Mouse (Mus musculus) CH12.LX (cell line): ENCODE measurements around the gene Ezr. TPM values are rescaled to one million over a fixed set of nuclear protein-coding genes. Genes with fewer than 3 reads are reported as not detected.

Experiments used
- DNase-seq: peaks from one replicate; pipeline ENCODE4 v3.0.0-alpha.2; 2013; ENCODE audit errors: extremely low read depth
- H3K27ac ChIP-seq: 2 replicates; pipeline ENCODE4 v1.5.1; 2012; ENCODE audit warnings: low read depth, mild to moderate bottlenecking, control low read depth, moderate library complexity; ENCODE audit not compliant: insufficient read depth
- H3K27me3 ChIP-seq: replicated peaks from 2 replicates; pipeline ENCODE3; 2012; ENCODE audit warnings: inconsistent platforms
- H3K36me3 ChIP-seq, 2 experiments: replicated peaks in 1 of 2; 2 replicates each; pipeline versions ENCODE3 to v1.6.1; 2012; ENCODE audit warnings: inconsistent platforms in 1 of 2, low read length in 1 of 2, mild to moderate bottlenecking in 1 of 2, mixed read lengths in 1 of 2, moderate library complexity in 1 of 2; ENCODE audit not compliant: control insufficient read depth in 1 of 2, insufficient read depth in 1 of 2
- H3K4me1 ChIP-seq, 2 experiments: 2 replicates each; pipeline ENCODE4 v1.6.1; 2012; ENCODE audit warnings: inconsistent platforms in 1 of 2, moderate library complexity in 1 of 2; ENCODE audit not compliant: insufficient read depth in 2 of 2, control insufficient read depth in 1 of 2
- H3K4me2 ChIP-seq: 2 replicates; pipeline ENCODE4 v1.6.1; 2012; ENCODE audit warnings: low read depth, mild to moderate bottlenecking, control low read depth; ENCODE audit not compliant: poor library complexity, insufficient read depth, severe bottlenecking
- H3K4me3 ChIP-seq, 3 experiments: fragments of 150-350 bp in 1 of 3; sonication (generic) in 1 of 3; replicated peaks in 1 of 3; 2 replicates each; pipeline versions ENCODE3 to v1.5.1; 2011 to 2012; ENCODE audit warnings: low read depth in 2 of 3, low read length in 2 of 3, mild to moderate bottlenecking in 2 of 3, moderate library complexity in 2 of 3, control low read depth in 1 of 3, improper control_type of control experiment in 1 of 3, inconsistent platforms in 1 of 3, mixed read lengths in 1 of 3; ENCODE audit not compliant: poor library complexity in 1 of 3
- H3K79me2 ChIP-seq: replicated peaks from 2 replicates; pipeline ENCODE4 v1.6.1; 2012; ENCODE audit warnings: mild to moderate bottlenecking, moderate library complexity; ENCODE audit not compliant: control insufficient read depth, poor library complexity, insufficient read depth, severe bottlenecking; ENCODE audit errors: extremely low read depth
- H3K9ac ChIP-seq: 2 replicates; pipeline ENCODE4 v1.6.1; 2012; ENCODE audit warnings: low read depth, mild to moderate bottlenecking, control low read depth, moderate library complexity; ENCODE audit not compliant: insufficient read depth
- H3K9me3 ChIP-seq: replicated peaks from 2 replicates; pipeline ENCODE3; 2012; ENCODE audit warnings: low read length, inconsistent platforms, mixed read lengths
- BHLHE40 ChIP-seq: IDR thresholded peaks from 2 replicates; pipeline ENCODE4 v1.6.1; 2011; ENCODE audit warnings: mild to moderate bottlenecking, low read depth, low read length, improper control_type of control experiment
- CHD1 ChIP-seq: IDR thresholded peaks from 2 replicates; pipeline ENCODE4 v1.6.1; 2012; ENCODE audit warnings: low read depth, low read length, improper control_type of control experiment, inconsistent platforms
- CHD2 ChIP-seq: IDR thresholded peaks from 2 replicates; pipeline ENCODE4 v1.6.1; 2011; ENCODE audit warnings: low read length, improper control_type of control experiment
- CTCF ChIP-seq, 2 experiments: IDR thresholded peaks in 1 of 2; conservative IDR thresholded peaks in 1 of 2; 2 replicates each; pipeline ENCODE4 v1.5.1; 2011 to 2012; ENCODE audit warnings: low read depth in 2 of 2, low read length in 2 of 2, improper control_type of control experiment in 1 of 2, inconsistent platforms in 1 of 2, mild to moderate bottlenecking in 1 of 2, moderate library complexity in 1 of 2
- E2F4 ChIP-seq: IDR thresholded peaks from 2 replicates; pipeline ENCODE4 v1.6.1; 2011; ENCODE audit warnings: low read depth, low read length, improper control_type of control experiment; ENCODE audit not compliant: insufficient replicate concordance
- ELF1 ChIP-seq: IDR thresholded peaks from 2 replicates; pipeline ENCODE4 v1.6.1; 2014; ENCODE audit warnings: low read depth, mild to moderate bottlenecking, inconsistent platforms, low read length, improper control_type of control experiment
- ETS1 ChIP-seq: conservative IDR thresholded peaks from 2 replicates; pipeline ENCODE4 v1.6.1; 2012; ENCODE audit warnings: low read depth, mild to moderate bottlenecking, inconsistent platforms, low read length, improper control_type of control experiment, moderate library complexity
- GABPA ChIP-seq: IDR thresholded peaks from 2 replicates; pipeline ENCODE4 v1.6.1; 2012; ENCODE audit warnings: low read depth, low read length, improper control_type of control experiment, inconsistent platforms; ENCODE audit not compliant: insufficient replicate concordance
- HCFC1 ChIP-seq: IDR thresholded peaks from 2 replicates; pipeline ENCODE4 v1.6.1; 2012; ENCODE audit warnings: low read depth, mild to moderate bottlenecking, inconsistent platforms, low read length, improper control_type of control experiment
- IRF4 ChIP-seq: IDR thresholded peaks from 2 replicates; pipeline ENCODE4 v1.6.1; 2014; ENCODE audit warnings: low read depth, mild to moderate bottlenecking, inconsistent platforms, low read length, improper control_type of control experiment
- JUN ChIP-seq: IDR thresholded peaks from 2 replicates; pipeline ENCODE4 v1.6.1; 2011; ENCODE audit warnings: low read depth, mild to moderate bottlenecking, low read length, improper control_type of control experiment, moderate library complexity; ENCODE audit not compliant: insufficient read depth
- JUND ChIP-seq: conservative IDR thresholded peaks from 2 replicates; pipeline ENCODE4 v1.6.1; 2011; ENCODE audit warnings: low read depth, low read length, improper control_type of control experiment
- KAT2A ChIP-seq: IDR thresholded peaks from 2 replicates; pipeline ENCODE4 v1.6.1; 2012; ENCODE audit warnings: low read length, improper control_type of control experiment, inconsistent platforms; ENCODE audit not compliant: insufficient replicate concordance
- MAFK ChIP-seq: IDR thresholded peaks from 2 replicates; pipeline ENCODE4 v1.6.1; 2011; ENCODE audit warnings: low read length, improper control_type of control experiment; ENCODE audit not compliant: insufficient replicate concordance
- MAX ChIP-seq: IDR thresholded peaks from 2 replicates; pipeline ENCODE4 v1.6.1; 2011; ENCODE audit warnings: low read length, improper control_type of control experiment
- MXI1 ChIP-seq: IDR thresholded peaks from 2 replicates; pipeline ENCODE4 v1.6.1; 2011; ENCODE audit warnings: mild to moderate bottlenecking, low read depth, low read length, improper control_type of control experiment
- MYC ChIP-seq: IDR thresholded peaks from 2 replicates; pipeline ENCODE4 v1.6.1; 2011; ENCODE audit warnings: low read depth, mild to moderate bottlenecking, improper control_type of control experiment, low read length
- NELFE ChIP-seq: IDR thresholded peaks from 2 replicates; pipeline ENCODE4 v1.6.1; 2011; ENCODE audit warnings: low read depth, low read length, improper control_type of control experiment
- NRF1 ChIP-seq: IDR thresholded peaks from 2 replicates; pipeline ENCODE4 v1.6.1; 2014; ENCODE audit warnings: low read depth, mild to moderate bottlenecking, inconsistent platforms, low read length, improper control_type of control experiment, moderate library complexity
- POLR2A ChIP-seq: IDR thresholded peaks from 2 replicates; pipeline ENCODE4 v1.6.1; 2011; ENCODE audit warnings: low read depth, mild to moderate bottlenecking, improper control_type of control experiment, low read length
- POLR2AphosphoS2 ChIP-seq: IDR thresholded peaks from 2 replicates; pipeline ENCODE4 v1.6.1; 2011; ENCODE audit warnings: low read depth, low read length, improper control_type of control experiment
- RAD21 ChIP-seq: IDR thresholded peaks from 2 replicates; pipeline ENCODE4 v1.6.1; 2011; ENCODE audit warnings: low read depth, mild to moderate bottlenecking, low read length, improper control_type of control experiment, moderate library complexity
- RCOR1 ChIP-seq: conservative IDR thresholded peaks from 2 replicates; pipeline ENCODE4 v1.6.1; 2012; ENCODE audit warnings: low read depth, mild to moderate bottlenecking, inconsistent platforms, low read length, improper control_type of control experiment
- SIN3A ChIP-seq: IDR thresholded peaks from 2 replicates; pipeline ENCODE4 v1.6.1; 2012; ENCODE audit warnings: low read length, improper control_type of control experiment, inconsistent platforms
- SMC3 ChIP-seq: IDR thresholded peaks from 2 replicates; pipeline ENCODE4 v1.6.1; 2011; ENCODE audit warnings: low read depth, low read length, improper control_type of control experiment
- TBP ChIP-seq: conservative IDR thresholded peaks from 2 replicates; pipeline ENCODE4 v1.6.1; 2011; ENCODE audit warnings: low read depth, low read length, improper control_type of control experiment
- TCF12 ChIP-seq: IDR thresholded peaks from 2 replicates; pipeline ENCODE4 v1.6.1; 2014; ENCODE audit warnings: low read depth, mild to moderate bottlenecking, inconsistent platforms, low read length, improper control_type of control experiment
- UBTF ChIP-seq: IDR thresholded peaks from 2 replicates; pipeline ENCODE4 v1.6.1; 2012; ENCODE audit warnings: low read depth, mild to moderate bottlenecking, inconsistent platforms, low read length, improper control_type of control experiment, moderate library complexity
- USF1 ChIP-seq: IDR thresholded peaks from 2 replicates; pipeline ENCODE4 v1.6.1; 2014; ENCODE audit warnings: low read depth, mild to moderate bottlenecking, inconsistent platforms, low read length, improper control_type of control experiment
- USF2 ChIP-seq: conservative IDR thresholded peaks from 2 replicates; pipeline ENCODE4 v1.6.1; 2011; ENCODE audit warnings: low read depth, low read length, improper control_type of control experiment
- ZMIZ1 ChIP-seq: IDR thresholded peaks from 2 replicates; pipeline ENCODE4 v1.6.1; 2012; ENCODE audit warnings: low read depth, mild to moderate bottlenecking, inconsistent platforms, low read length, improper control_type of control experiment
- dilution Hi-C: fragments of 300-500 bp; cut with MboI; formaldehyde crosslinking; loops from 2 replicates; pipeline ENCODE4 v1.14.3; 2020; ENCODE audit warnings: low sequenced_read_pairs; ENCODE audit not compliant: extremely low pct_unique_long_range_greater_than_20kb, extremely low pct_ligation_motif_present
- in situ Hi-C: fragments of 300-500 bp; cut with MboI; formaldehyde crosslinking; loops from 3 replicates; pipeline ENCODE4 v1.14.3; 2019; ENCODE audit warnings: low sequenced_read_pairs, low pct_ligation_motif_present, low pct_unique_long_range_greater_than_20kb, mixed read lengths
- polyA plus RNA-seq: library from polyadenylated mRNA; unstranded; fragments of >175 nt; gene quantifications from 2 replicates; pipeline ENCODE4 v1.2.1, GENCODE M21; 2012; ENCODE audit warnings: low read depth; ENCODE audit not compliant: insufficient read length
- total RNA-seq, 2 experiments: library from RNA; depleted of rRNA; stranded (reverse); fragments of 300-350 nt in 1 of 2; fragments of >200 nt in 1 of 2; gene quantifications; 2 replicates each; pipeline ENCODE4 v1.2.3; 2012 to 2014

Ezr gene
- total RNA-seq (2012; rRNA removed) (107 and 115 TPM in 2 replicates), total RNA-seq (2014; rRNA removed) (123 and 139 TPM in 2 replicates), polyA plus RNA-seq (207 and 290 TPM in 2 replicates)

DNA sequence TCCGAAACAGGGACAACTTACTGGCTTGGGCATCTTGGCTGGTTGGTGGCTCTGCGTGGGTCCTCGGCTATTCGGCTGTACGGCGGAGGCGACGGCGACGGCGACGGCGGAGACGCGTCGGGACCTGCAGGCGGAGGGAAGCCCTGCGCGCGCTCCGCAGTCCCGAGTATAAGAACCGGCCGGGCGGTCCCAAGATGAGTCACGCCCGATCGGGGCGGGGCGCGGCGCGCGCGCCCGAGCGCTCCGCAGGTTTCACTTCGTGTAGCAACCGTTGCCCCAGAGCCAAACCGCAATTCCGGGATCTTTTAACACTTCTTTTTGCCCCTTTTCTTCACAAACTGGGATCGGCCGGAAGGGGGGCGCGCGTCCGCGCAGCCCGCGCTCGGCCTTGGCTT lies at the start of gene Ezr:
Gene Ezr, minus strand, starts transcription at position 174 of the 395 bp plus-strand sequence.
- dilution Hi-C loops: no loop called here
- DNase-seq: peak; percentile 84

DNA sequence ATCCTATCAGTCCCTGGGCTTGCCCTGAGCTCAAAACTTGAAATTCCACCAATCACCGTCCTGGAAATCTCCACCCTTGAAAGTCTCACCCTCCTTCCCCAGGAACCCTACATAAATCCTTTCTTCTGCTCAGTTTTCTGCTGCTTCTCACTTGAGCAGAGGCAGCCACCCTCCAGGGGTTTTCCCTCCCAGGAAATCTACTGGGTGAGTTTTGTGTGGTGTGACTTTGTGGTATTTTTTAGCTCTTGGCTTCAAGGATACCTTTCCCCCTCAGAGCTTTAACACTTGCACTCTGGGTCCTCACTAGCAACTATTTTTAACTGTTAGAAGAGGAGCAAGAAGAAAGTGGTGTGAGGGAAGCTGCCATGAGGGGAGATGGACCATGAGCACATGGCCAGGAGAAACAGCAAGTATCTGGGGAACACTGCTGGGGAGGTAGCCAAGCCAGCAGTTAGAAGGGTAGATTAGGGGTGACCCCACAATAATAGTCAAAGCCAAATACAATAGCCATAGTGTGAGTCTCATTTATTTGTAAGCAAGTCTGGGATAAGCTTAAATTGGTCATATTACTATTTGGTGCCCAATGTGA lies 47.5 kb upstream of the Ezr start:
- dilution Hi-C loops: no loop called here
- peak; percentile 75 for DNase-seq
- Histone ChIP-seq H3K4me2 (peak overlapping the region; percentile 21), H3K79me2 (no peaks in the 10 kb centered on the region), H3K4me3 (no peak overlapping the region), H3K9ac (peak overlapping the region; percentile 3; the same call in 1 of the 2 replicates), H3K27ac (peak overlapping the region; percentile 57), H3K27me3 (no peaks in the 10 kb centered on the region), H3K9me3 (no peaks in the 10 kb centered on the region), H3K36me3 (no peaks in the 10 kb centered on the region), H3K4me1 (peaks cover 18 to 53% of the 10 kb centered on the region in 2 experiments)
- in situ Hi-C loops: no loop called here
- no peak for TF ChIP-seq ZMIZ1
- no peak; the same call in 1 of the 2 replicates for TF ChIP-seq ELF1
- peak; percentile 42 for TF ChIP-seq POLR2A
- no peak for TF ChIP-seq JUN
- no peak for TF ChIP-seq SIN3A
- no peak for TF ChIP-seq SMC3
- TF ChIP-seq CTCF (conservative IDR thresholded peaks at IDR 0.05 in 1 of 2, IDR thresholded peaks at IDR 0.05 in 1 of 2; ENCODE audit: low read depth in 2 of 2, low read length in 2 of 2): no peak
- no peak; the same call in 1 of the 2 replicates for TF ChIP-seq CHD2
- peak; percentile 44; the same call in 1 of the 2 replicates for TF ChIP-seq MAX
- no peak for TF ChIP-seq CHD1
- TF ChIP-seq E2F4: no peak
- TF ChIP-seq UBTF: no peak
- peak; percentile 53; the same call in 1 of the 2 replicates for TF ChIP-seq MYC
- TF ChIP-seq POLR2AphosphoS2: no peak
- peak; percentile 66 for TF ChIP-seq ETS1
- TF ChIP-seq MAFK: no peak
- no peak; the same call in 1 of the 2 replicates for TF ChIP-seq TBP
- peak; percentile 89 for TF ChIP-seq BHLHE40
- TF ChIP-seq NELFE: 0 out of 2 replicates have a peak, but pooled peaks have one; percentile 25
- no peak for TF ChIP-seq NRF1
- TF ChIP-seq TCF12: 0 out of 2 replicates have a peak, but pooled peaks have one; percentile 17
- TF ChIP-seq USF1: no peak

More for the DNA sequence above, at the start of gene Ezr:
- Histone ChIP-seq H3K9ac (peak within 1 kb of the TSS; percentile 94), H3K4me3 (peak within 1 kb of the TSS; percentile 90 to 99 (median 91)), H3K9me3 (no peaks in the 10 kb centered on the region), H3K4me2 (peak within 1 kb of the TSS; percentile 65), H3K36me3 (no peaks in the 10 kb centered on the region)
- TF ChIP-seq CHD1 (no peak), USF2 (no peak), RAD21 (no peak), NELFE (peak; percentile 96), BHLHE40 (no peak; the same call in 1 of the 2 replicates), RCOR1 (no peak), MXI1 (no peak; the same call in 1 of the 2 replicates), NRF1 (peak; percentile 70), HCFC1 (peak; percentile 22), KAT2A (no peak), CHD2 (peak; percentile 38), TBP (peak; percentile 93), USF1 (no peak), SIN3A (peak; percentile 46; the same call in 1 of the 2 replicates), POLR2A (peak; percentile 98), JUND (no peak), IRF4 (peak; percentile 88), MYC (no peak; the same call in 1 of the 2 replicates), GABPA (no peak), UBTF (peak; percentile 54; the same call in 1 of the 2 replicates), TCF12 (peak; percentile 89), ELF1 (peak; percentile 56; the same call in 1 of the 2 replicates), ETS1 (peak; percentile 27; the same call in 1 of the 2 replicates), ZMIZ1 (peak; percentile 97), POLR2AphosphoS2 (peak; percentile 93)
- TF ChIP-seq, all 38 proteins: peak for 14
- Histone ChIP-seq H3K79me2 (peaks cover 38% of the 10 kb centered on the region), H3K27me3 (peaks cover 2% of the 10 kb centered on the region), H3K4me1 (peaks cover 8 to 14% of the 10 kb centered on the region in 2 experiments), H3K27ac (peak within 1 kb of the TSS; percentile 77)
- in situ Hi-C loops: no loop called here
